Mouse (Mus musculus): ENCODE data around the gene Ptpn21.

DNA sequence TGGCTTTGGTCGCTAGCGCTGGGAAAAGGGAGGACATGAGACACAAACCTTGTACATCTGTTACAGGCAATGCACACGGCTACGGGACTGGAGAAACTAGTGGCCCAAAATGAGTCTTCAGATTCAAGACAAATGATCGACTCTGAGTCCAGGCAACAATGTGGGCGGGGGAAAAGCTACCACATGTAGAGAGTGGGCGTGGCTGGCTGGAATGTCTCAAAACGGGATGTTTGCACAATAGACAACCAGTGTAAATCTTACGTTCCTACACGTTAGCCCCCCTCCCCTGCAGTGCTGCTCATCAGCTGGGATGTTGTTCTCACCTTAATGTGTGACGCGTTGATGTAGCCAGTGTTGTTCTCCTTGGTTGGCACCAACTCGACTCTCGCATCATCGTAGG is 55.0 kb downstream of the Ptpn21 start:
- TF ChIP-seq POLR2A (IDR thresholded peaks at IDR 0.05; ENCODE audit: insufficient read length, low read depth) (no peak), SRF (IDR thresholded peaks at IDR 0.05; ENCODE audit: control insufficient read depth, insufficient read length, low read depth) (no peak), CEBPB (IDR thresholded peaks at IDR 0.05; ENCODE audit: insufficient read depth, poor library complexity, severe bottlenecking) (no peak), E2F4 (IDR thresholded peaks at IDR 0.05; ENCODE audit: insufficient read depth) (no peak), MYOD1 (IDR thresholded peaks at IDR 0.05; ENCODE audit: control insufficient read depth in 1 of 3, insufficient read length in 2 of 3, low read depth in 2 of 3) (no peak), USF1 (IDR thresholded peaks at IDR 0.05; ENCODE audit: low read depth) (no peak)

Measured in myocyte (in vitro differentiated cells).